Mouse (Mus musculus) ovary, postnatal 14 days (tissue): ENCODE data around the gene Sec61a1.

ENCODE experiments used
- DNase-seq: peaks from one replicate; pipeline ENCODE4 v3.0.0; 2022; ENCODE audit warnings: low spot score

Gene Sec61a1

GRCm38 (mm10) chr6:88516667-88517066 lies 2.0 kb downstream of the Sec61a1 start:
- no peak for DNase-seq

- DNase-seq: no peak
Measured at GRCm38 (mm10) chr6:88515971-88516370, 2.7 kb downstream of the Sec61a1 start.

GRCm38 (mm10) chr6:88514546-88514945 lies 4.2 kb downstream of the Sec61a1 start:
- DNase-seq: no peak

GRCm38 (mm10) chr6:88513984-88514383 lies 4.7 kb downstream of the Sec61a1 start:
- no peak for DNase-seq

- DNase-seq: no peak
Measured at GRCm38 (mm10) chr6:88503044-88503443, 15.7 kb downstream of the Sec61a1 start.

GRCm38 (mm10) chr6:88502030-88502970 lies 16.4 kb downstream of the Sec61a1 start:
- DNase-seq: no peak

GRCm38 (mm10) chr6:88500405-88500767 lies 18.3 kb downstream of the Sec61a1 start:
- DNase-seq: no peak

- DNase-seq: peak; percentile 49
Measured at GRCm38 (mm10) chr6:88499481-88500404, 19.0 kb downstream of the Sec61a1 start.

- DNase-seq: no peak
Measured at GRCm38 (mm10) chr6:88493712-88494111, 25.0 kb downstream of the Sec61a1 start.

GRCm38 (mm10) chr6:88490629-88491354 lies 27.9 kb downstream of the Sec61a1 start:
- DNase-seq: no peak

GRCm38 (mm10) chr6:88489834-88490233 lies 28.9 kb downstream of the Sec61a1 start:
- DNase-seq: no peak

GRCm38 (mm10) chr6:88489026-88489425 lies 29.7 kb downstream of the Sec61a1 start:
- DNase-seq: no peak

GRCm38 (mm10) chr6:88486893-88487292 lies 31.8 kb downstream of the Sec61a1 start:
- peak; percentile 34 for DNase-seq

- DNase-seq: no peak
Measured at GRCm38 (mm10) chr6:88485378-88485777, 33.3 kb downstream of the Sec61a1 start.

GRCm38 (mm10) chr6:88483913-88484312 lies 34.8 kb downstream of the Sec61a1 start:
- no peak for DNase-seq

- peak; percentile 47 for DNase-seq
Measured at GRCm38 (mm10) chr6:88483111-88483510, 35.6 kb downstream of the Sec61a1 start.

- no peak for DNase-seq
Measured at GRCm38 (mm10) chr6:88480421-88480820, 38.3 kb downstream of the Sec61a1 start.

- no peak for DNase-seq
Measured at GRCm38 (mm10) chr6:88469878-88470277, 48.8 kb downstream of the Sec61a1 start.

GRCm38 (mm10) chr6:88465181-88465920 lies 53.4 kb downstream of the Sec61a1 start, which contains the start of gene Ruvbl1:
Ruvbl1 (plus strand) TSS chr6:88465409.
- DNase-seq: peak; percentile 88

GRCm38 (mm10) chr6:88454545-88454944 lies 64.2 kb downstream of the Sec61a1 start:
- DNase-seq: no peak
